Mouse (Mus musculus) midbrain, embryonic 13.5 days (tissue): ENCODE data around the gene Lsm11. TPM values are rescaled to one million over a fixed set of nuclear protein-coding genes. Genes with fewer than 3 reads are reported as not detected.
"Not testable (repeated sequence)": the region's sequence is repeated elsewhere in the genome, so short reads cannot be mapped to it uniquely, and the experiment has no call there.

Source experiments
- ATAC-seq: fragments of 200-750 bp; cut with Nextera tagmentation; 2 replicates; pipeline ENCODE4 v1.8.0; 2017; ENCODE audit warnings: mild to moderate bottlenecking, moderate TSS enrichment, moderate library complexity
- H3K27ac ChIP-seq: fragments of 300-500 bp; sonication (generic); 2 replicates; pipeline ENCODE4 v1.5.1; 2015; ENCODE audit warnings: inconsistent platforms, mild to moderate bottlenecking, moderate library complexity
- H3K27me3 ChIP-seq: fragments of 300-500 bp; sonication (generic); 2 replicates; pipeline ENCODE4 v1.6.1; 2015; ENCODE audit warnings: mild to moderate bottlenecking, inconsistent platforms
- H3K36me3 ChIP-seq: fragments of 300-500 bp; sonication (generic); 2 replicates; pipeline ENCODE4 v1.6.1; 2015; ENCODE audit warnings: mild to moderate bottlenecking, inconsistent platforms
- H3K4me1 ChIP-seq: fragments of 300-500 bp; sonication (generic); replicated peaks from 2 replicates; pipeline ENCODE4 v1.6.1; 2015; ENCODE audit warnings: inconsistent platforms
- H3K4me2 ChIP-seq: fragments of 300-500 bp; sonication (generic); replicated peaks from 2 replicates; pipeline ENCODE4 v1.6.1; 2015; ENCODE audit warnings: moderate library complexity, mild to moderate bottlenecking, inconsistent platforms
- H3K4me3 ChIP-seq: fragments of 300-500 bp; sonication (generic); replicated peaks from 2 replicates; pipeline ENCODE4 v1.5.1; 2015; ENCODE audit warnings: mild to moderate bottlenecking, inconsistent platforms
- H3K9ac ChIP-seq: fragments of 300-500 bp; sonication (generic); replicated peaks from 2 replicates; pipeline ENCODE4 v1.6.1; 2015; ENCODE audit warnings: mild to moderate bottlenecking, inconsistent platforms
- H3K9me3 ChIP-seq: fragments of 300-500 bp; sonication (generic); 2 replicates; pipeline ENCODE4 v1.6.1; 2016; ENCODE audit warnings: mild to moderate bottlenecking, inconsistent platforms
- WGBS: fragments of 180-500 bp; shearing (Covaris S2); methylation state at CpG from one replicate; pipeline ENCODE4 v1.1.7; 2015; 5-methylcytosine and 5-hydroxymethylcytosine counted together
- polyA plus RNA-seq: library from polyadenylated mRNA; unstranded; fragments of >200 nt; fragmentation: Nextera tagmentation; extraction: Ambion mirVana; gene quantifications from 2 replicates; pipeline ENCODE4 v1.2.1, GENCODE M21; 2015

The Lsm11 gene
- polyA plus RNA-seq, 1 experiment from 2014 or later: 16.9 TPM

- ATAC-seq: no peak
- WGBS: 85% methylated on average over 2 of the region's 2 CpGs
- Histone ChIP-seq H3K9me3 (no peaks in the 10 kb centered on the region), H3K27ac (no peak overlapping the region), H3K27me3 (no peaks in the 10 kb centered on the region), H3K36me3 (peaks cover 43% of the 10 kb centered on the region), H3K4me2 (no peak overlapping the region), H3K4me3 (no peak overlapping the region), H3K9ac (no peak overlapping the region), H3K4me1 (0 out of 2 replicates have a peak, but pooled peaks cover 3% of the 10 kb centered on the region)
These were observed 47.3 kb downstream of the Lsm11 start for GRCm38 (mm10) chr11:45897392-45897791.

GRCm38 (mm10) chr11:45892861-45893360 is 51.8 kb downstream of the Lsm11 start:
- H3K4me3 ChIP-seq: no peak overlapping the region
- no peak overlapping the region for H3K4me2 ChIP-seq
- no peak overlapping the region for H3K9ac ChIP-seq
- WGBS: 95% methylated on average over 5 of the region's 5 CpGs
- H3K9me3 ChIP-seq: no peaks in the 10 kb centered on the region
- H3K36me3 ChIP-seq: peaks cover 77% of the 10 kb centered on the region
- no peak for ATAC-seq
- no peaks in the 10 kb centered on the region for H3K27me3 ChIP-seq
- H3K27ac ChIP-seq: no peak overlapping the region
- 0 out of 2 replicates have a peak, but pooled peaks cover 2% of the 10 kb centered on the region for H3K4me1 ChIP-seq

DNA sequence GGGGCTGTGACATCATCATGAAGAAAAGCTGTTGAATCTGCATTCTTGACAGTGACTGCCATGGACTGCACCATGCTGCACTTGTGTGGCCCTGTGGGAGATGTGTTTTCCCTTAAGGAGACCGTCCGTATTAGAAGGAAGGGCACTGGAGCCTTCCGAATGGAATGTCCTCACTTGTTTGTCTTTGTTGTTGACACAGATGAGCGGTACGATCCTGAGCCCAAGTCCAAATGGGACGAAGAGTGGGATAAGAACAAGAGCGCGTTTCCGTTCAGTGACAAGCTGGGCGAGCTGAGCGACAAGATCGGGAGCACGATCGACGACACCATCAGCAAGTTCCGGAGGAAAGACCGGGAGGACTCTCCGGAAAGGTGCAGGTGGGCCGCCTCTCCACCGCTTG is 54.3 kb downstream of the Lsm11 start:
- Histone ChIP-seq H3K27ac (no peak overlapping the region), H3K27me3 (no peaks in the 10 kb centered on the region), H3K9me3 (no peaks in the 10 kb centered on the region), H3K4me3 (no peak overlapping the region), H3K36me3 (peaks cover 68% of the 10 kb centered on the region), H3K9ac (no peak overlapping the region), H3K4me2 (no peak overlapping the region), H3K4me1 (peaks cover 19% of the 10 kb centered on the region)
- no peak for ATAC-seq
- 90% methylated on average over 20 of the region's 20 CpGs for WGBS

DNA sequence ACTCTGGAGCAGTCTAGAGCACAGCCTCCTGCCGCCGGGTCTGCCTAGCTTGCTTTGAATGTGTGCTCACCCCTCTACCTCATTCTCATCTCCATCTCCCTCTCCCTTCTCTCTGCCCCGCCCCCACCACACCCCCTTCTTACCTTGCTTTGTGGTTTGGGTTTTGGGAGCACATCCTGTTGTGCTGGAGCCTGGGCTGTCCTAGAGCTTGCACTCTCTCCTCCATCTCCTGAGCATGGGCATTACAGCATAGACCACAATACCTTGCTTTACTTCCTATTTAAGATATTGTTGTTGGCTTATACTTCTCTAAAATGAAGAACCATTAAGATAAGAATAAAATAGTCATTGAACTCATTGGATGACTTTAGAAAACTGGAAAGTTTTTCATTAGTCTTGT is 54.8 kb downstream of the Lsm11 start:
- no peak for ATAC-seq
- WGBS: 94% methylated on average over 3 of the region's 3 CpGs
- H3K9ac ChIP-seq: no peak overlapping the region
- peaks cover 20% of the 10 kb centered on the region for H3K4me1 ChIP-seq
- no peaks in the 10 kb centered on the region for H3K9me3 ChIP-seq
- H3K27ac ChIP-seq: no peak overlapping the region
- H3K27me3 ChIP-seq: no peaks in the 10 kb centered on the region
- peaks cover 65% of the 10 kb centered on the region for H3K36me3 ChIP-seq
- no peak overlapping the region for H3K4me2 ChIP-seq
- H3K4me3 ChIP-seq: no peak overlapping the region

GRCm38 (mm10) chr11:45888471-45889030 is 56.2 kb downstream of the Lsm11 start:
- no peak for ATAC-seq
- Histone ChIP-seq H3K9me3 (no peaks in the 10 kb centered on the region), H3K36me3 (peaks cover 56% of the 10 kb centered on the region), H3K9ac (no peak overlapping the region), H3K4me3 (no peak overlapping the region), H3K27me3 (no peaks in the 10 kb centered on the region), H3K27ac (no peak overlapping the region), H3K4me2 (no peak overlapping the region), H3K4me1 (peaks cover 24% of the 10 kb centered on the region)
- 93% methylated on average over 9 of the region's 9 CpGs for WGBS

- ATAC-seq: peak; percentile 86
- H3K9me3 ChIP-seq: no peaks in the 10 kb centered on the region
- no peak overlapping the region for H3K4me3 ChIP-seq
- H3K9ac ChIP-seq: no peak overlapping the region
- WGBS: 49% methylated on average over 5 of the region's 5 CpGs
- peaks cover 32% of the 10 kb centered on the region for H3K4me1 ChIP-seq
- H3K4me2 ChIP-seq: no peak overlapping the region
- peak overlapping the region; percentile 70 for H3K27ac ChIP-seq
- H3K36me3 ChIP-seq: peaks cover 41% of the 10 kb centered on the region
- no peaks in the 10 kb centered on the region for H3K27me3 ChIP-seq
These were observed 58.1 kb downstream of the Lsm11 start for GRCm38 (mm10) chr11:45886596-45886995.

- Histone ChIP-seq H3K4me3 (no peak overlapping the region), H3K4me2 (no peak overlapping the region), H3K27me3 (no peaks in the 10 kb centered on the region), H3K36me3 (peaks cover 33% of the 10 kb centered on the region), H3K4me1 (peaks cover 35% of the 10 kb centered on the region), H3K27ac (peak overlapping the region; percentile 70), H3K9ac (no peak overlapping the region), H3K9me3 (no peaks in the 10 kb centered on the region)
- WGBS: 64% methylated on average over 5 of the region's 5 CpGs
- no peak for ATAC-seq
These were observed 59.0 kb downstream of the Lsm11 start for GRCm38 (mm10) chr11:45885606-45886230.

- Histone ChIP-seq H3K9me3 (no peaks in the 10 kb centered on the region), H3K4me1 (peaks cover 44% of the 10 kb centered on the region), H3K27me3 (no peaks in the 10 kb centered on the region), H3K4me2 (no peak overlapping the region), H3K9ac (no peak overlapping the region), H3K27ac (no peak overlapping the region), H3K36me3 (peaks cover 19% of the 10 kb centered on the region), H3K4me3 (no peak overlapping the region)
- ATAC-seq: no peak
- 58% methylated on average over 4 of the region's 4 CpGs for WGBS
These were observed 60.7 kb downstream of the Lsm11 start for GRCm38 (mm10) chr11:45884029-45884428.

GRCm38 (mm10) chr11:45883270-45883931 is 61.3 kb downstream of the Lsm11 start:
- H3K4me3 ChIP-seq: no peak overlapping the region
- no peaks in the 10 kb centered on the region for H3K27me3 ChIP-seq
- peaks cover 44% of the 10 kb centered on the region for H3K4me1 ChIP-seq
- WGBS: 63% methylated on average over 8 of the region's 8 CpGs
- H3K4me2 ChIP-seq: no peak overlapping the region
- H3K27ac ChIP-seq: no peak overlapping the region
- H3K36me3 ChIP-seq: peaks cover 12% of the 10 kb centered on the region
- no peak for ATAC-seq
- no peaks in the 10 kb centered on the region for H3K9me3 ChIP-seq
- H3K9ac ChIP-seq: no peak overlapping the region

GRCm38 (mm10) chr11:45881683-45882068 is 63.1 kb downstream of the Lsm11 start:
- H3K4me1 ChIP-seq: peaks cover 35% of the 10 kb centered on the region
- H3K9ac ChIP-seq: no peak overlapping the region
- H3K36me3 ChIP-seq: peaks cover 6% of the 10 kb centered on the region; the same call in 1 of the 2 replicates
- 41% methylated on average over 5 of the region's 5 CpGs for WGBS
- no peak overlapping the region for H3K4me3 ChIP-seq
- H3K27me3 ChIP-seq: no peaks in the 10 kb centered on the region
- H3K9me3 ChIP-seq: no peaks in the 10 kb centered on the region
- H3K27ac ChIP-seq: no peak overlapping the region
- peak; percentile 51; the same call in 1 of the 2 replicates for ATAC-seq
- H3K4me2 ChIP-seq: no peak overlapping the region

- H3K4me2 ChIP-seq: no peak overlapping the region
- H3K4me3 ChIP-seq: no peak overlapping the region
- H3K4me1 ChIP-seq: peaks cover 32% of the 10 kb centered on the region
- H3K9me3 ChIP-seq: no peaks in the 10 kb centered on the region
- no peak overlapping the region for H3K9ac ChIP-seq
- WGBS: 51% methylated on average over 6 of the region's 6 CpGs
- no peaks in the 10 kb centered on the region for H3K27me3 ChIP-seq
- H3K36me3 ChIP-seq: peaks cover 6% of the 10 kb centered on the region; the same call in 1 of the 2 replicates
- peak overlapping the region; percentile 62 for H3K27ac ChIP-seq
- ATAC-seq: no peak
These were observed 63.6 kb downstream of the Lsm11 start for GRCm38 (mm10) chr11:45881026-45881682.

DNA sequence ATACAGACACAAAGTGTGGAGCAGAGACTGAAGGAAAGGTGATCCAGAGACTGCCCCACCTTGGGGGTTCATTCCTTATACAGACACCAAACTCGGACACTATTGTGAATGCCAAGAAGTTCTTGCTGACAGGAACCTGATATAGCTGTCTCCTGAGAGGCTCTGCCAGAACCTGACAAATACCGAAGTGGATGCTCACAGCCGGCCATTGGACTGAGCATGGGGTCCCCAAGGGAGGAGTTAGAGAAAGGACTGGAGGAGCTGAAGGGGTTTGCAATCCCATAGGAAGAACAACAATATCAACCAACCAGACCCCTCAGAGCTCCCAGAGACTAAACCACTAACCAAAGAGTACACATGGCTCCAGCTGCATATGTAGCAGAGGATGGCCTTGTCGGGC is 65.4 kb downstream of the Lsm11 start:
- not testable (repeated sequence) for H3K4me2 ChIP-seq, H3K9ac ChIP-seq, H3K27ac ChIP-seq, H3K4me3 ChIP-seq, H3K9me3 ChIP-seq, H3K36me3 ChIP-seq, ATAC-seq, H3K27me3 ChIP-seq
- peaks cover 21% of the 10 kb centered on the region for H3K4me1 ChIP-seq
- WGBS: 76% methylated on average over 4 of the region's 4 CpGs
